Mouse (Mus musculus) heart, embryonic 16.5 days (tissue): ENCODE results near the gene Scg3. TPM values are rescaled to one million over a fixed set of nuclear protein-coding genes. Genes with fewer than 3 reads are reported as not detected.
A peak's percentile ranks its signal among the peaks of the same experiment; 100 is the strongest.
"Not testable (repeated sequence)": the region's sequence is repeated elsewhere in the genome, so short reads cannot be mapped to it uniquely, and the experiment has no call there.

Source experiments
- ATAC-seq: fragments of 200-750 bp; cut with Nextera tagmentation; replicated peaks from 2 replicates; pipeline ENCODE4 v1.8.0; 2017; ENCODE audit warnings: moderate number of reproducible peaks; ENCODE audit not compliant: insufficient read depth, low FRiP score; ENCODE audit errors: extremely low read depth
- H3K27ac ChIP-seq: fragments of 300-500 bp; sonication (generic); 2 replicates; pipeline ENCODE4 v1.5.1; 2014; ENCODE audit warnings: mild to moderate bottlenecking, low read length, control low read depth, moderate library complexity
- H3K27me3 ChIP-seq: fragments of 300-500 bp; sonication (generic); 2 replicates; pipeline ENCODE4 v1.6.1; 2014; ENCODE audit warnings: low read length, mixed read lengths; ENCODE audit not compliant: control insufficient read depth, insufficient read depth
- H3K36me3 ChIP-seq: fragments of 300-500 bp; sonication (generic); 2 replicates; pipeline ENCODE4 v1.6.1; 2014; ENCODE audit not compliant: control insufficient read depth, insufficient read depth
- H3K4me1 ChIP-seq: fragments of 300-500 bp; sonication (generic); 2 replicates; pipeline ENCODE4 v1.6.1; 2014; ENCODE audit warnings: low read length, mixed read lengths; ENCODE audit not compliant: control insufficient read depth, insufficient read depth
- H3K4me2 ChIP-seq: fragments of 300-500 bp; sonication (generic); 2 replicates; pipeline ENCODE4 v1.6.1; 2014; ENCODE audit warnings: low read depth, mild to moderate bottlenecking, control low read depth, low read length
- H3K4me3 ChIP-seq: fragments of 300-500 bp; sonication (generic); 2 replicates; pipeline ENCODE4 v1.5.1; 2014; ENCODE audit warnings: mild to moderate bottlenecking, control low read depth, low read length
- H3K9ac ChIP-seq: fragments of 300-500 bp; sonication (generic); 2 replicates; pipeline ENCODE4 v1.6.1; 2014; ENCODE audit warnings: low read length, control low read depth
- H3K9me3 ChIP-seq: fragments of 300-500 bp; sonication (generic); replicated peaks from 2 replicates; pipeline ENCODE4 v1.6.1; 2016; ENCODE audit warnings: low read length; ENCODE audit not compliant: control insufficient read depth
- WGBS: fragments of 180-500 bp; shearing (Covaris S2); extraction: QIAGEN DNeasy Blood & Tissue Kit; methylation state at CpG from one replicate; pipeline ENCODE4 v1.1.7; 2014; 5-methylcytosine and 5-hydroxymethylcytosine counted together
- polyA plus RNA-seq: library from polyadenylated mRNA; unstranded; fragments of >200 nt; fragmentation: Nextera tagmentation; extraction: Ambion mirVana; gene quantifications from 2 replicates; pipeline ENCODE4 v1.2.1, GENCODE M21; 2015

Gene Scg3
- polyA plus RNA-seq, 1 experiment from 2014 or later: 0.41 TPM

GRCm38 (mm10) chr9:75632902-75633301 is 51.0 kb downstream of the Scg3 start:
- Histone ChIP-seq H3K4me3 (no peak overlapping the region), H3K36me3 (peaks cover 5% of the 10 kb centered on the region; the same call in 1 of the 2 replicates), H3K4me1 (0 out of 2 replicates have a peak, but pooled peaks cover 2% of the 10 kb centered on the region), H3K4me2 (no peak overlapping the region), H3K9me3 (no peaks in the 10 kb centered on the region), H3K27me3 (no peaks in the 10 kb centered on the region), H3K9ac (no peak overlapping the region), H3K27ac (no peak overlapping the region)
- WGBS: 50% methylated on average over 1 of the region's 1 CpGs
- no peak for ATAC-seq

- H3K36me3 ChIP-seq: peaks cover 3% of the 10 kb centered on the region; the same call in 1 of the 2 replicates
- no peaks in the 10 kb centered on the region for H3K27me3 ChIP-seq
- 0 out of 2 replicates have a peak, but pooled peaks cover 2% of the 10 kb centered on the region for H3K4me1 ChIP-seq
- 65% methylated on average over 10 of the region's 10 CpGs for WGBS
- no peak overlapping the region for H3K4me2 ChIP-seq
- no peak overlapping the region for H3K9ac ChIP-seq
- H3K9me3 ChIP-seq: no peaks in the 10 kb centered on the region; the same call in 1 of the 2 replicates
- no peak overlapping the region for H3K27ac ChIP-seq
- ATAC-seq: no peak
- no peak overlapping the region for H3K4me3 ChIP-seq
Measured at GRCm38 (mm10) chr9:75632111-75632510, 51.7 kb downstream of the Scg3 start.

GRCm38 (mm10) chr9:75630823-75631454 is 52.9 kb downstream of the Scg3 start:
- Histone ChIP-seq H3K4me2 (no peak overlapping the region), H3K9ac (no peak overlapping the region), H3K36me3 (0 out of 2 replicates have a peak, but pooled peaks cover 2% of the 10 kb centered on the region), H3K27ac (peak overlapping the region; percentile 72), H3K4me3 (no peak overlapping the region), H3K9me3 (no peaks in the 10 kb centered on the region; the same call in 1 of the 2 replicates), H3K4me1 (0 out of 2 replicates have a peak, but pooled peaks cover 2% of the 10 kb centered on the region), H3K27me3 (no peaks in the 10 kb centered on the region)
- WGBS: 59% methylated on average over 8 of the region's 8 CpGs
- no peak for ATAC-seq

- no peaks in the 10 kb centered on the region; the same call in 1 of the 2 replicates for H3K4me1 ChIP-seq
- peaks cover 4% of the 10 kb centered on the region; the same call in 1 of the 2 replicates for H3K27me3 ChIP-seq
- H3K9me3 ChIP-seq: no peaks in the 10 kb centered on the region; the same call in 1 of the 2 replicates
- no peaks in the 10 kb centered on the region for H3K36me3 ChIP-seq
- peak overlapping the region; percentile 81 for H3K9ac ChIP-seq
- under 1% methylated on average over 14 of the region's 14 CpGs for WGBS
- ATAC-seq: no peak
- 0 out of 2 replicates have a peak overlapping the region, but pooled peaks have one; percentile 46 for H3K27ac ChIP-seq
- H3K4me3 ChIP-seq: peak overlapping the region; percentile 63
- H3K4me2 ChIP-seq: peak overlapping the region; percentile 86
Measured at GRCm38 (mm10) chr9:75626308-75626604, 57.6 kb downstream of the Scg3 start.

- H3K4me1 ChIP-seq: no peaks in the 10 kb centered on the region; the same call in 1 of the 2 replicates
- H3K27ac ChIP-seq: peak within 1 kb of the TSS; percentile 46
- peak within 1 kb of the TSS; percentile 81 for H3K9ac ChIP-seq
- 0% methylated on average over 79 of the region's 94 CpGs for WGBS
- H3K36me3 ChIP-seq: no peaks in the 10 kb centered on the region
- peaks cover 4% of the 10 kb centered on the region; the same call in 1 of the 2 replicates for H3K27me3 ChIP-seq
- peak; percentile 93 for ATAC-seq
- H3K4me3 ChIP-seq: peak within 1 kb of the TSS; percentile 63
- H3K4me2 ChIP-seq: peak within 1 kb of the TSS; percentile 86
- no peaks in the 10 kb centered on the region; the same call in 1 of the 2 replicates for H3K9me3 ChIP-seq
Measured at GRCm38 (mm10) chr9:75625556-75626307, 58.1 kb downstream of the Scg3 start, which contains the start of gene Lysmd2. Gene Lysmd2 (plus strand): TSS chr9:75625741.

- no peaks in the 10 kb centered on the region for H3K36me3 ChIP-seq
- 15% methylated on average over 18 of the region's 18 CpGs for WGBS
- ATAC-seq: no peak
Measured at GRCm38 (mm10) chr9:75624983-75625555, 58.8 kb downstream of the Scg3 start.

GRCm38 (mm10) chr9:75621428-75621827 is 62.4 kb downstream of the Scg3 start:
- no peaks in the 10 kb centered on the region for H3K9me3 ChIP-seq
- no peak overlapping the region for H3K4me2 ChIP-seq
- no peak overlapping the region for H3K9ac ChIP-seq
- no peak overlapping the region for H3K4me3 ChIP-seq
- H3K27me3 ChIP-seq: peaks cover 4% of the 10 kb centered on the region; the same call in 1 of the 2 replicates
- H3K36me3 ChIP-seq: no peaks in the 10 kb centered on the region
- WGBS: 69% methylated on average over 3 of the region's 3 CpGs
- no peak overlapping the region for H3K27ac ChIP-seq
- ATAC-seq: no peak
- no peaks in the 10 kb centered on the region; the same call in 1 of the 2 replicates for H3K4me1 ChIP-seq

More at GRCm38 (mm10) chr9:75624983-75625555, 58.8 kb downstream of the Scg3 start:
- peak overlapping the region; percentile 86 for H3K4me2 ChIP-seq
- H3K4me1 ChIP-seq: no peaks in the 10 kb centered on the region; the same call in 1 of the 2 replicates
- H3K4me3 ChIP-seq: peak overlapping the region; percentile 63
- H3K9me3 ChIP-seq: no peaks in the 10 kb centered on the region; the same call in 1 of the 2 replicates
- H3K27me3 ChIP-seq: peaks cover 4% of the 10 kb centered on the region; the same call in 1 of the 2 replicates
- H3K9ac ChIP-seq: peak overlapping the region; percentile 81
- H3K27ac ChIP-seq: peak overlapping the region; percentile 46; the same call in 1 of the 2 replicates

GRCm38 (mm10) chr9:75619761-75620160 is 64.1 kb downstream of the Scg3 start:
- not testable (repeated sequence) for H3K9me3 ChIP-seq, ATAC-seq, H3K4me1 ChIP-seq, H3K4me2 ChIP-seq, H3K4me3 ChIP-seq, H3K27me3 ChIP-seq, H3K27ac ChIP-seq, H3K9ac ChIP-seq, H3K36me3 ChIP-seq
- WGBS: 85% methylated on average over 2 of the region's 2 CpGs
